Mouse (Mus musculus) intestine, embryonic 16.5 days (tissue): Measurements from ENCODE around the gene Akap7. TPM values are rescaled to one million over a fixed set of nuclear protein-coding genes. Genes with fewer than 3 reads are reported as not detected.
"Not testable (repeated sequence)": the region's sequence is repeated elsewhere in the genome, so short reads cannot be mapped to it uniquely, and the experiment has no call there.

ENCODE experiments used
- ATAC-seq: fragments of 200-750 bp; cut with Nextera tagmentation; 2 replicates; pipeline ENCODE4 v1.8.0; 2017; ENCODE audit warnings: moderate TSS enrichment, moderate library complexity
- H3K27ac ChIP-seq: fragments of 300-500 bp; sonication (generic); 2 replicates; pipeline ENCODE4 v1.5.1; 2014; ENCODE audit warnings: mild to moderate bottlenecking, low read length
- H3K27me3 ChIP-seq: fragments of 300-500 bp; sonication (generic); replicated peaks from 2 replicates; pipeline ENCODE4 v1.6.1; 2014; ENCODE audit warnings: low read length, control low read depth, mixed read lengths; ENCODE audit not compliant: control insufficient read depth, insufficient read depth
- H3K36me3 ChIP-seq: fragments of 300-500 bp; sonication (generic); 2 replicates; pipeline ENCODE4 v1.6.1; 2014; ENCODE audit warnings: low read length, control low read depth; ENCODE audit not compliant: control insufficient read depth, insufficient read depth
- H3K4me1 ChIP-seq: fragments of 300-500 bp; sonication (generic); 2 replicates; pipeline ENCODE4 v1.6.1; 2014; ENCODE audit warnings: low read length, control low read depth, mixed read lengths; ENCODE audit not compliant: control insufficient read depth, insufficient read depth
- H3K4me2 ChIP-seq: fragments of 300-500 bp; sonication (generic); 2 replicates; pipeline ENCODE4 v1.6.1; 2014; ENCODE audit warnings: low read depth, low read length, control low read depth
- H3K4me3 ChIP-seq: fragments of 300-500 bp; sonication (generic); 2 replicates; pipeline ENCODE4 v1.5.1; 2014; ENCODE audit warnings: mild to moderate bottlenecking, low read length
- H3K9ac ChIP-seq: fragments of 300-500 bp; sonication (generic); 2 replicates; pipeline ENCODE4 v1.6.1; 2014; ENCODE audit warnings: low read depth, low read length
- H3K9me3 ChIP-seq: fragments of 300-500 bp; sonication (generic); 2 replicates; pipeline ENCODE4 v1.6.1; 2016; ENCODE audit warnings: low read length, control low read depth; ENCODE audit not compliant: control insufficient read depth
- WGBS: fragments of 180-500 bp; shearing (Covaris S2); extraction: QIAGEN DNeasy Blood & Tissue Kit; methylation state at CpG from one replicate; pipeline ENCODE4 v1.1.7; 2014; 5-methylcytosine and 5-hydroxymethylcytosine counted together
- polyA plus RNA-seq: library from polyadenylated mRNA; unstranded; fragments of >200 nt; fragmentation: Nextera tagmentation; extraction: Ambion mirVana; gene quantifications from 2 replicates; pipeline ENCODE4 v1.2.1, GENCODE M21; 2015

Akap7 gene
- polyA plus RNA-seq, 1 experiment from 2014 or later, result 27.6 TPM

GRCm38 (mm10) chr10:25167365-25168194 is 140.1 kb downstream of the Akap7 start:
- Histone ChIP-seq H3K9ac (no peak overlapping the region), H3K27me3 (no peaks in the 10 kb centered on the region), H3K4me2 (no peak overlapping the region), H3K27ac (no peak overlapping the region), H3K36me3 (no peaks in the 10 kb centered on the region), H3K4me3 (no peak overlapping the region), H3K9me3 (no peaks in the 10 kb centered on the region), H3K4me1 (no peaks in the 10 kb centered on the region)
- ATAC-seq, result peak; percentile 77
- 79% methylated on average over 6 of the region's 6 CpGs for WGBS

GRCm38 (mm10) chr10:25163510-25163909 is 144.2 kb downstream of the Akap7 start:
- 46% methylated on average over 3 of the region's 3 CpGs for WGBS
- not testable (repeated sequence) for H3K9me3 ChIP-seq, H3K36me3 ChIP-seq, H3K4me1 ChIP-seq, H3K4me2 ChIP-seq, H3K27me3 ChIP-seq, H3K9ac ChIP-seq, H3K27ac ChIP-seq, ATAC-seq, H3K4me3 ChIP-seq

- no peak overlapping the region for H3K9ac ChIP-seq
- no peaks in the 10 kb centered on the region for H3K36me3 ChIP-seq
- H3K27ac ChIP-seq, result no peak overlapping the region
- H3K4me2 ChIP-seq, result no peak overlapping the region
- H3K27me3 ChIP-seq, result no peaks in the 10 kb centered on the region
- no peaks in the 10 kb centered on the region for H3K9me3 ChIP-seq
- no peaks in the 10 kb centered on the region for H3K4me1 ChIP-seq
- WGBS, result 47% methylated on average over 2 of the region's 2 CpGs
- H3K4me3 ChIP-seq, result no peak overlapping the region
- 0 out of 2 replicates have a peak, but pooled peaks have one; percentile 38 for ATAC-seq
Observed at GRCm38 (mm10) chr10:25161701-25162100, 146.0 kb downstream of the Akap7 start.

DNA sequence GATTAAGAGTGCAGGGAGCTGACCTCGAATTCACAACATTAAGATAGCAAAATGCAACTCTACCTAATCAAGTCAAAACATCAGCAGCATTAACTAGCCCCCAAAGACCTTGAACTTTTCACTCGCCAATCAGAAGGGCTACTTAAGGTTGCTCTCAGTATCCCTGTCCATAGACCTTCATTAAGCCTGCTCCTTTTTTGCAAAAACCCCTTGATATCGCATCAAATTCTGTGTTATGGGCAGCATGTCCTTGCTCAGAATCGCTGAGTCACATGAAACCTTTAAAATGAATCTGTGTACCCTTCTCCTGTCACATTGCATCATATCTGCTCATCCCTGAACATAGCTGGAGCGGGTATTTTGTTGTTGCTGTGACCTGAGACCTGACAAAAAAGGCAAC is 149.0 kb downstream of the Akap7 start:
- H3K4me3 ChIP-seq, result no peak overlapping the region
- H3K9me3 ChIP-seq, result no peaks in the 10 kb centered on the region
- no peak for ATAC-seq
- H3K27me3 ChIP-seq, result no peaks in the 10 kb centered on the region
- H3K4me1 ChIP-seq, result no peaks in the 10 kb centered on the region
- H3K9ac ChIP-seq, result no peak overlapping the region
- WGBS, result 85% methylated on average over 5 of the region's 5 CpGs
- no peaks in the 10 kb centered on the region for H3K36me3 ChIP-seq
- no peak overlapping the region for H3K4me2 ChIP-seq
- no peak overlapping the region for H3K27ac ChIP-seq

DNA sequence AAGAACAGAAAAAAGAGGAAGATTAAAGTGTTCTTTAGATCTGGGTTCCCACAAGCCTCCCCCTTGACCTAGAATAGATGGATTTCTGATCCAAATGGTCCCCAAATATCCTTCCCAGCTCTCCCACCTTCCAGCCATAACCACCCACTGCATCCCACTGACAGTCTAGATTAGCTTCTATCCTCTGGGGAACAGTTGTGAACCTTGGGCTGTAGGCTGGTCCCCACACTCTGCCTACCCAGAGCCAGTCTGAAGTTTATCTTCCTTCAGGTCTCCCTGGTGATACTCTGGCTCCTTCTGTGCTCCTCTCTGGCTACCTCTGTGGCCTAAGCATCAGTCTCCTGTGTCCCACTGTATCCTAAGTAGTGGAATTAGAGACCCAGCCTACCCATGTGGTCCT is 150.3 kb downstream of the Akap7 start:
- Histone ChIP-seq H3K27me3 (no peaks in the 10 kb centered on the region), H3K36me3 (no peaks in the 10 kb centered on the region), H3K9ac (no peak overlapping the region), H3K4me3 (no peak overlapping the region), H3K9me3 (no peaks in the 10 kb centered on the region), H3K4me1 (no peaks in the 10 kb centered on the region), H3K4me2 (no peak overlapping the region), H3K27ac (no peak overlapping the region)
- ATAC-seq, result no peak

- H3K4me3 ChIP-seq, result no peak overlapping the region
- no peak overlapping the region for H3K9ac ChIP-seq
- H3K27ac ChIP-seq, result no peak overlapping the region
- H3K4me1 ChIP-seq, result no peaks in the 10 kb centered on the region
- H3K27me3 ChIP-seq, result no peaks in the 10 kb centered on the region
- no peak for ATAC-seq
- H3K9me3 ChIP-seq, result no peaks in the 10 kb centered on the region
- 74% methylated on average over 6 of the region's 6 CpGs for WGBS
- H3K36me3 ChIP-seq, result no peaks in the 10 kb centered on the region
- no peak overlapping the region for H3K4me2 ChIP-seq
Observed at GRCm38 (mm10) chr10:25154225-25154624, 153.4 kb downstream of the Akap7 start.

DNA sequence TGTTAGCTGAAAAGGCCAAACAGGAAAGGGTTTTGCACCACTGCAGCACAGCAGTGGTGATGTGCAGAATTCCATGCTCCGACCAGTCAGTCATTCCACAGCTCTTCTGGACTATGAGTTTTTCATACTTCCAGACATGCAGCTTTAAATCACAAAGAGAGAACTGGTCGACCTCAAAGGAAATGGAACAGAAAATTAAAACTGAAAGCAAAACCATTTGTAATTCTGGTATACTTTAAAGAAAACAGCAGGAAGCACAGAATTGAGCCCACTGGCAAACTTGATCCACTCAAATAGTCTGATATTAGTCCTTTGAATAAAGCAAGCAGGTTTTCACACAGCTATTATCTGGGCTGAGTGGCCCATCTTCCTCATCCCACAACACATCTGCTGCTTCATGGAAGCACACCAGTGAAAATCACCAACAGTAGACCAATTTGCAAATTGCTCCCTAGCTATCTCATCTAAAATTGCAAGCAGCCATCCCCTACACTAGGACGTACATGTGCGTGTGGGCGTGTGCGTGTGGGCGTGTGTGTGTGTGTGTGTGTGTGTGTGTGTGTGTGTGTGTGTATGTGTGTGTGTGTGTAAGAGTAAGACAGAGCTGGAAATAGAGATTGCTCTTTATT is 156.4 kb downstream of the Akap7 start:
- Histone ChIP-seq H3K4me1 (no peaks in the 10 kb centered on the region), H3K9ac (no peak overlapping the region), H3K27ac (no peak overlapping the region), H3K4me3 (no peak overlapping the region), H3K4me2 (no peak overlapping the region), H3K36me3 (no peaks in the 10 kb centered on the region), H3K9me3 (no peaks in the 10 kb centered on the region), H3K27me3 (no peaks in the 10 kb centered on the region)
- 93% methylated on average over 7 of the region's 7 CpGs for WGBS
- no peak for ATAC-seq

GRCm38 (mm10) chr10:25145851-25146250 is 161.8 kb downstream of the Akap7 start:
- Histone ChIP-seq H3K4me3 (no peak overlapping the region), H3K4me1 (no peaks in the 10 kb centered on the region), H3K4me2 (no peak overlapping the region), H3K27me3 (no peaks in the 10 kb centered on the region), H3K36me3 (no peaks in the 10 kb centered on the region), H3K27ac (no peak overlapping the region), H3K9me3 (no peaks in the 10 kb centered on the region), H3K9ac (no peak overlapping the region)
- WGBS, result 70% methylated on average over 12 of the region's 12 CpGs
- no peak for ATAC-seq

DNA sequence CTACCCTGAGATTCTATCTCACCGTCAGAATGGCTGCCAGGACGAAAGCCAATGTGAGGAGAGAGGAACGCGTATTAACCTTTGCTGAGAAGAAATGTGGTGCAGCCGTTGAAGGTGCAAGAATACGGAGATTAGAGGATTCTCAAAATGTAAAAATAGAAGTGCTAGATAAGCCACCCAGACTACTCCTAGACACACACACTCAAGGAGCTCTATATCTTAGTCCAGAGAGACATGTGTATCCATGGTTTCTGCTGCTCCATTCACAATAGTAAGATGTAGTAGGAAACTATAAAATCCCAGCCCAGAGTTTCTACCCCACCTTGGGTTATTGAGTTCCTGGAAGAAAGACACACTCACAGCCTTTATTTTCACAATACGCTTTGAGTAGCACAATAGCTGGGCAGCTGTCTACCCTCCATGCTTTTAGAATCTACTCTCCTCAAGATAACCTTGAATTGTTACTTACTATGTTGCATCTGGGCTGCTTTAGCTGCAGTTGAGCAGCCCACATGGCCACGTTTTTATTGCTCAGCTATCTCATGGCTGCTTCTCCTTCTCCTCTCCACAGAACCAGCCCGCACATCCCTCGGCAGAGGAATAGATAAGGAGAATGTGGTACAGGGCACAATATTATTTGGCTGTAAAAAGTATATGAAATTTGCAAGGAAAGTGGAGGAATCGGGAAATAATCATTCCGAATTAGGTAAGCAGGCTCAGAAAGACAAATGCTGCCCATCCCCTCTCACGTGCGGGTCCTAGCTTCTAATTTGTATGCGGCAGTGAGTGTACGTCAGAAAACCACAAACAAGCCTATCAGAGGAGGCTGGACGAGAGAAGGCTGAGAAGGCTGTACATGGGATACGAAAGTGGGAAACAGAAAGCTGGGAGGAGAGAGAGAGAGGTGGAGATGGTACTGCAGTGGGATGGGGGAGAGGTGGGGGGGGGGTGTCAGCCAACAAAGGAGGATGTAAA is 162.6 kb downstream of the Akap7 start:
- no peaks in the 10 kb centered on the region for H3K36me3 ChIP-seq
- no peak overlapping the region for H3K4me2 ChIP-seq
- H3K9ac ChIP-seq, result no peak overlapping the region
- no peaks in the 10 kb centered on the region for H3K9me3 ChIP-seq
- H3K4me3 ChIP-seq, result no peak overlapping the region
- H3K27ac ChIP-seq, result no peak overlapping the region
- 74% methylated on average over 18 of the region's 18 CpGs for WGBS
- H3K27me3 ChIP-seq, result no peaks in the 10 kb centered on the region
- H3K4me1 ChIP-seq, result no peaks in the 10 kb centered on the region
- no peak for ATAC-seq
